ENCODE assay signal across 8 mouse cellular contexts in the genomic region with DNA sequence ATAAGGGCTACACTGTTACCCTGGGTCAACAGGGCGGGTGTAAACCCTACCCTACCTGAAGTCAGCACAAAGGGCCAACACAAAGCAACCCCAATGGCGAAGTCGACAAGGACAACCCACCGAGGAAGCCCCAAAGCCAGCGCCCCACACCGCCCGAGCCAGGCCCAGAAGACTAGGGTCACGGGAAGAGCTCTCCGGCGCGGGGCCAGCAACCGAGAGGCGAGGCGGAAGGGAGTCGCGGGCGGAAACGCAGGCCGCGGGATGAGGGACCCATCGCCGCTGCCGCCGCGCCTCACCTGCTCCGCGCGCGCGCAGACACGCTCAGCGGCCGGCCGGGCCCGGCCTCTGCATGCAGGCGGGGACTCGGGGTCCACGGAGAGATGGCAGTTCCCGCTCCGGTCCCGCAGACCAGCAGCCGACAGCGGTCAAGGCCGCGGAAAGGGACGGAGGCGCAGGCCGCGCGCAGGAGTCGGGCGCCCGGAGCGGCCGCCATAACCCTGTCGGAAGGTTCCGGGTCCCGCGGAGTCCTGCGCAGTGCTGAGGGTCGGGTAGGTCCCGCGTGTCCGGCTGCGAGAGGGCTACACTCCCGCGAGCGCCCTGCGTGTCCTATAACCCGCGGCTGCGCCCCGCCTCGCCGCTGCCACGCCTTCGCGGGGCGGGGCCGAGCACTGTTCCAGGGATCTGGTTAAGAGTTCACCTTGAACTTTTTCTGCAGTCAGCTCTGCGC. TPM values are rescaled to one million over a fixed set of nuclear protein-coding genes. Genes with fewer than 3 reads are reported as not detected.
DNase-seq lines count a peak whose midpoint lies in the region; ATAC-seq and TF ChIP-seq lines count a peak whose summit lies in the region.

A gene (minus strand): TSS at position 582 of the 727 bp plus-strand sequence.

- WGBS in hindbrain, embryonic 16.5 days, result under 1% methylated on average over 56 of the region's 81 CpGs

- ATAC-seq in hindbrain, embryonic 16.5 days, result peak; percentile 96
- peak; percentile 88 for ATAC-seq in megakaryocyte-erythroid progenitor cell, adult 5-6 weeks (replicated peaks; ENCODE audit: low FRiP score, low TSS enrichment, poor library complexity, severe bottlenecking)

- peak; percentile 87 for DNase-seq in R1 (ENCODE audit: low read depth, low spot score)
- peak; percentile 75 to 80 for DNase-seq in cerebellum, postnatal 14 days
- peak; percentile 93 for DNase-seq in gastrocnemius, adult 2 months
- DNase-seq in left cerebral cortex, postnatal 14 days (ENCODE audit: low spot score in 2 of 2), result peak; percentile 31 to 65
- DNase-seq in right cerebral cortex, postnatal 25 days, result peak; percentile 58
- DNase-seq in urinary bladder, postnatal 4 days (ENCODE audit: low spot score in 2 of 2), result peak; percentile 80 to 81

- no peaks in the 10 kb centered on the region for H3K27me3 ChIP-seq in hindbrain, embryonic 16.5 days (replicated peaks; ENCODE audit: control insufficient read depth, insufficient read depth, low read length)

- no peaks in the 10 kb centered on the region for H3K36me3 ChIP-seq in hindbrain, embryonic 16.5 days (ENCODE audit: control insufficient read depth, insufficient read depth, low read length)

- intact Hi-C loops in gastrocnemius, adult 2 months (cut with DNase I), result no loop called here
- intact Hi-C loops in left cerebral cortex, postnatal 14 days (cut with DNase I), result no loop called here

- peak within 1 kb of the TSS; percentile 91 for H3K9ac ChIP-seq in hindbrain, embryonic 16.5 days (ENCODE audit: low read depth, low read length)

- H3K4me1 ChIP-seq in hindbrain, embryonic 16.5 days (ENCODE audit: control insufficient read depth, insufficient read depth, low read depth, low read length), result peaks cover 22% of the 10 kb centered on the region

- H3K27ac ChIP-seq in gastrocnemius, adult 2 months, result peak within 1 kb of the TSS; percentile 96
- H3K27ac ChIP-seq in hindbrain, embryonic 16.5 days (ENCODE audit: low read depth, low read length), result peak within 1 kb of the TSS; percentile 79

- TF ChIP-seq CTCF in gastrocnemius, adult 2 months (IDR thresholded peaks at IDR 0.05), result no peak

- peak within 1 kb of the TSS; percentile 74 for H3K4me2 ChIP-seq in hindbrain, embryonic 16.5 days (ENCODE audit: low read length)

- H3K9me3 ChIP-seq in hindbrain, embryonic 16.5 days (ENCODE audit: control insufficient read depth, low read length), result no peaks in the 10 kb centered on the region; the same call in 1 of the 2 replicates

- H3K4me3 ChIP-seq in gastrocnemius, adult 2 months, result peak within 1 kb of the TSS; percentile 96
- H3K4me3 ChIP-seq in hindbrain, embryonic 16.5 days (ENCODE audit: low read length), result peak within 1 kb of the TSS; percentile 62

RNA-seq across cellular contexts. Expression of the gene that starts here (rescaled TPM):
- 10 to 100 TPM; 37.0 to 47.5 TPM for total RNA-seq in gastrocnemius, adult 2 months (2021)
- polyA plus RNA-seq in hindbrain, embryonic 16.5 days (2015; fragmentation: Nextera tagmentation; extraction: Ambion mirVana), result 38.7 and 46.7 TPM in 2 replicates
- total RNA-seq in left cerebral cortex, postnatal 14 days (2021), result 10 to 100 TPM; 14.0 to 16.3 TPM
- total RNA-seq in megakaryocyte-erythroid progenitor cell, adult 5-6 weeks (2014; fragmentation: Nextera tagmentation), result 16.5 and 18.1 TPM in 2 replicates
- 1.3 and 10.6 TPM in 2 replicates for total RNA-seq in megakaryocyte-erythroid progenitor cell, adult 5-6 weeks (2017)

Comparison
In these comparisons a context has a peak if more than half of its experiments do, and no peak if none do; other contexts are left out.
1. Peak in every context shown above with its lines: DNase-seq, ATAC-seq, H3K4me3 ChIP-seq and H3K27ac ChIP-seq.